Mouse (Mus musculus): Measurements from ENCODE around the gene Col27a1.
A peak's percentile ranks its signal among the peaks of the same experiment; 100 is the strongest.

Gene Col27a1

GRCm38 (mm10) chr4:63266276-63266675 is 52.5 kb downstream of the Col27a1 start:
- DNase-seq, result peak; percentile 57 to 62

- no peak for DNase-seq
Measured at GRCm38 (mm10) chr4:63267121-63267520, 53.3 kb downstream of the Col27a1 start.

GRCm38 (mm10) chr4:63267586-63267985 is 53.8 kb downstream of the Col27a1 start:
- DNase-seq, result peak; percentile 44 to 64

GRCm38 (mm10) chr4:63268777-63269176 is 55.0 kb downstream of the Col27a1 start:
- peak; percentile 53 to 71 for DNase-seq

- DNase-seq, result no peak
Measured at GRCm38 (mm10) chr4:63274516-63274915, 60.7 kb downstream of the Col27a1 start.

- DNase-seq, result peak; percentile 68 to 73
Measured at GRCm38 (mm10) chr4:63275251-63275650, 61.4 kb downstream of the Col27a1 start.

- no peak for DNase-seq
Measured at GRCm38 (mm10) chr4:63276571-63276970, 62.8 kb downstream of the Col27a1 start.

- peak; percentile 68 to 69 for DNase-seq
Measured at GRCm38 (mm10) chr4:63278821-63279220, 65.0 kb downstream of the Col27a1 start.

GRCm38 (mm10) chr4:63281694-63282093 is 67.9 kb downstream of the Col27a1 start:
- no peak for DNase-seq

- no peak for DNase-seq
Measured at GRCm38 (mm10) chr4:63283319-63283718, 69.5 kb downstream of the Col27a1 start.

- DNase-seq, result no peak
Measured at GRCm38 (mm10) chr4:63286034-63286433, 72.2 kb downstream of the Col27a1 start.

GRCm38 (mm10) chr4:63288497-63288896 is 74.7 kb downstream of the Col27a1 start:
- DNase-seq, result no peak

GRCm38 (mm10) chr4:63290081-63290480 is 76.3 kb downstream of the Col27a1 start:
- DNase-seq, result peak; percentile 39 to 42

GRCm38 (mm10) chr4:63291075-63291474 is 77.3 kb downstream of the Col27a1 start:
- DNase-seq, result peak; percentile 98 to 99

GRCm38 (mm10) chr4:63291658-63292057 is 77.9 kb downstream of the Col27a1 start:
- peak in 1 of 2 experiments; percentile 44 for DNase-seq

GRCm38 (mm10) chr4:63295641-63296040 is 81.8 kb downstream of the Col27a1 start:
- DNase-seq, result no peak

GRCm38 (mm10) chr4:63296263-63296662 is 82.5 kb downstream of the Col27a1 start:
- no peak for DNase-seq

GRCm38 (mm10) chr4:63296876-63297275 is 83.1 kb downstream of the Col27a1 start:
- no peak for DNase-seq

- no peak for DNase-seq
Measured at GRCm38 (mm10) chr4:63298191-63298590, 84.4 kb downstream of the Col27a1 start.

- no peak for DNase-seq
Measured at GRCm38 (mm10) chr4:63302641-63303040, 88.8 kb downstream of the Col27a1 start.

GRCm38 (mm10) chr4:63307175-63308062 is 93.6 kb downstream of the Col27a1 start:
- peak; percentile 94 to 97 for DNase-seq

GRCm38 (mm10) chr4:63308316-63308715 is 94.5 kb downstream of the Col27a1 start:
- peak; percentile 80 for DNase-seq

- peak; percentile 52 to 54 for DNase-seq
Measured at GRCm38 (mm10) chr4:63310247-63310855, 96.5 kb downstream of the Col27a1 start.

- DNase-seq, result no peak
Measured at GRCm38 (mm10) chr4:63311426-63311825, 97.6 kb downstream of the Col27a1 start.
